Mouse (Mus musculus) midbrain, embryonic 15.5 days (tissue): ENCODE data around the gene Psmg4. TPM values are rescaled to one million over a fixed set of nuclear protein-coding genes. Genes with fewer than 3 reads are reported as not detected.

ENCODE experiments used
- ATAC-seq: fragments of 200-750 bp; cut with Nextera tagmentation; replicated peaks from 2 replicates; pipeline ENCODE4 v1.8.0; 2017; ENCODE audit warnings: moderate TSS enrichment
- H3K27ac ChIP-seq: fragments of 300-500 bp; sonication (generic); 2 replicates; pipeline ENCODE4 v1.5.1; 2015; ENCODE audit warnings: mild to moderate bottlenecking, inconsistent platforms
- H3K27me3 ChIP-seq: fragments of 300-500 bp; sonication (generic); replicated peaks from 2 replicates; pipeline ENCODE4 v1.6.1; 2015; ENCODE audit warnings: inconsistent platforms
- H3K36me3 ChIP-seq: fragments of 300-500 bp; sonication (generic); replicated peaks from 2 replicates; pipeline ENCODE4 v1.6.1; 2015; ENCODE audit warnings: inconsistent platforms
- H3K4me1 ChIP-seq: fragments of 300-500 bp; sonication (generic); 2 replicates; pipeline ENCODE4 v1.6.1; 2015; ENCODE audit warnings: inconsistent platforms
- H3K4me2 ChIP-seq: fragments of 300-500 bp; sonication (generic); 2 replicates; pipeline ENCODE4 v1.6.1; 2015; ENCODE audit warnings: inconsistent platforms, mild to moderate bottlenecking, moderate library complexity
- H3K4me3 ChIP-seq: fragments of 300-500 bp; sonication (generic); 2 replicates; pipeline ENCODE4 v1.5.1; 2015; ENCODE audit warnings: mild to moderate bottlenecking, inconsistent platforms
- H3K9ac ChIP-seq: fragments of 300-500 bp; sonication (generic); 2 replicates; pipeline ENCODE4 v1.6.1; 2015; ENCODE audit warnings: mild to moderate bottlenecking, inconsistent platforms
- H3K9me3 ChIP-seq: fragments of 300-500 bp; sonication (generic); 2 replicates; pipeline ENCODE4 v1.6.1; 2016; ENCODE audit warnings: inconsistent platforms
- WGBS: fragments of 180-500 bp; shearing (Covaris S2); methylation state at CpG from one replicate; pipeline ENCODE4 v1.1.7; 2015; ENCODE audit warnings: mixed read lengths; 5-methylcytosine and 5-hydroxymethylcytosine counted together
- polyA plus RNA-seq: library from polyadenylated mRNA; unstranded; fragments of >200 nt; fragmentation: Nextera tagmentation; extraction: Ambion mirVana; gene quantifications from 2 replicates; pipeline ENCODE4 v1.2.1, GENCODE M21; 2015

The Psmg4 gene
- polyA plus RNA-seq, 1 experiment from 2014 or later, result 69.2 TPM

GRCm38 (mm10) chr13:34150271-34151027, 12.3 kb upstream of the Psmg4 start:
- H3K9ac ChIP-seq, result peak overlapping the region; percentile 46
- 5% methylated on average over 19 of the region's 19 CpGs for WGBS
- H3K27me3 ChIP-seq, result no peaks in the 10 kb centered on the region
- peak; percentile 12; the same call in 1 of the 2 replicates for ATAC-seq
- peak overlapping the region; percentile 55 for H3K4me2 ChIP-seq
- H3K4me3 ChIP-seq, result peak overlapping the region; percentile 38
- H3K9me3 ChIP-seq, result no peaks in the 10 kb centered on the region
- H3K4me1 ChIP-seq, result peaks cover 44% of the 10 kb centered on the region
- peak overlapping the region; percentile 99 for H3K27ac ChIP-seq
- no peaks in the 10 kb centered on the region for H3K36me3 ChIP-seq

- peaks cover 44% of the 10 kb centered on the region for H3K4me1 ChIP-seq
- no peak overlapping the region for H3K9ac ChIP-seq
- ATAC-seq, result no peak
- no peak overlapping the region for H3K4me3 ChIP-seq
- 81% methylated on average over 1 of the region's 1 CpGs for WGBS
- H3K27ac ChIP-seq, result peak overlapping the region; percentile 99; the same call in 1 of the 2 replicates
- H3K36me3 ChIP-seq, result no peaks in the 10 kb centered on the region
- H3K9me3 ChIP-seq, result no peaks in the 10 kb centered on the region
- no peaks in the 10 kb centered on the region for H3K27me3 ChIP-seq
- H3K4me2 ChIP-seq, result no peak overlapping the region
Measured at GRCm38 (mm10) chr13:34151425-34151824, 11.3 kb upstream of the Psmg4 start.

- Histone ChIP-seq H3K4me2 (no peak overlapping the region), H3K27ac (no peak overlapping the region), H3K4me1 (peaks cover 39% of the 10 kb centered on the region), H3K27me3 (no peaks in the 10 kb centered on the region), H3K4me3 (no peak overlapping the region), H3K9ac (no peak overlapping the region), H3K36me3 (no peaks in the 10 kb centered on the region), H3K9me3 (no peaks in the 10 kb centered on the region)
- ATAC-seq, result no peak
- WGBS, result 79% methylated on average over 7 of the region's 7 CpGs
Measured at GRCm38 (mm10) chr13:34152695-34153094, 10.1 kb upstream of the Psmg4 start.

- ATAC-seq, result no peak
- Histone ChIP-seq H3K4me3 (no peak overlapping the region), H3K9ac (no peak overlapping the region), H3K9me3 (no peaks in the 10 kb centered on the region), H3K27ac (peak overlapping the region; percentile 74), H3K4me1 (peaks cover 32% of the 10 kb centered on the region), H3K4me2 (no peak overlapping the region), H3K36me3 (no peaks in the 10 kb centered on the region), H3K27me3 (no peaks in the 10 kb centered on the region)
- WGBS, result 73% methylated on average over 4 of the region's 5 CpGs
Measured at GRCm38 (mm10) chr13:34153254-34154011, 9.3 kb upstream of the Psmg4 start.

- peak; percentile 42; the same call in 1 of the 2 replicates for ATAC-seq
- H3K36me3 ChIP-seq, result no peaks in the 10 kb centered on the region
- peak overlapping the region; percentile 74 for H3K27ac ChIP-seq
- H3K27me3 ChIP-seq, result no peaks in the 10 kb centered on the region
- no peak overlapping the region for H3K9ac ChIP-seq
- H3K4me1 ChIP-seq, result peaks cover 30% of the 10 kb centered on the region
- H3K4me3 ChIP-seq, result peak overlapping the region; percentile 18
- WGBS, result 39% methylated on average over 13 of the region's 13 CpGs
- no peaks in the 10 kb centered on the region for H3K9me3 ChIP-seq
- peak overlapping the region; percentile 39 for H3K4me2 ChIP-seq
Measured at GRCm38 (mm10) chr13:34154217-34154930, 8.4 kb upstream of the Psmg4 start.

GRCm38 (mm10) chr13:34154931-34155272, 7.9 kb upstream of the Psmg4 start:
- peak; percentile 55 for ATAC-seq

GRCm38 (mm10) chr13:34156133-34156839, 6.5 kb upstream of the Psmg4 start:
- Histone ChIP-seq H3K36me3 (no peaks in the 10 kb centered on the region), H3K9ac (no peak overlapping the region), H3K4me1 (peaks cover 12% of the 10 kb centered on the region), H3K9me3 (no peaks in the 10 kb centered on the region), H3K4me2 (no peak overlapping the region), H3K27ac (no peak overlapping the region), H3K27me3 (no peaks in the 10 kb centered on the region), H3K4me3 (no peak overlapping the region)
- ATAC-seq, result no peak
- 62% methylated on average over 8 of the region's 8 CpGs for WGBS

More at GRCm38 (mm10) chr13:34154931-34155272, 7.9 kb upstream of the Psmg4 start:
- peak overlapping the region; percentile 18 for H3K4me3 ChIP-seq
- WGBS, result 24% methylated on average over 3 of the region's 3 CpGs
- no peaks in the 10 kb centered on the region for H3K9me3 ChIP-seq
- H3K9ac ChIP-seq, result no peak overlapping the region
- peak overlapping the region; percentile 39 for H3K4me2 ChIP-seq
- H3K27me3 ChIP-seq, result no peaks in the 10 kb centered on the region
- H3K27ac ChIP-seq, result peak overlapping the region; percentile 74
- H3K4me1 ChIP-seq, result peaks cover 25% of the 10 kb centered on the region
- no peaks in the 10 kb centered on the region for H3K36me3 ChIP-seq

GRCm38 (mm10) chr13:34156840-34157185, 6.0 kb upstream of the Psmg4 start:
- Histone ChIP-seq H3K4me3 (no peak overlapping the region), H3K9me3 (no peaks in the 10 kb centered on the region), H3K36me3 (no peaks in the 10 kb centered on the region), H3K27ac (no peak overlapping the region), H3K4me1 (peaks cover 12% of the 10 kb centered on the region), H3K4me2 (no peak overlapping the region), H3K9ac (no peak overlapping the region), H3K27me3 (no peaks in the 10 kb centered on the region)
- 74% methylated on average over 2 of the region's 2 CpGs for WGBS
- ATAC-seq, result no peak

- Histone ChIP-seq H3K9me3 (no peaks in the 10 kb centered on the region), H3K4me2 (no peak overlapping the region), H3K9ac (no peak overlapping the region), H3K4me3 (no peak overlapping the region), H3K36me3 (no peaks in the 10 kb centered on the region), H3K4me1 (peaks cover 20% of the 10 kb centered on the region), H3K27ac (no peak overlapping the region), H3K27me3 (no peaks in the 10 kb centered on the region)
- no peak for ATAC-seq
- WGBS, result 89% methylated on average over 3 of the region's 3 CpGs
Measured at GRCm38 (mm10) chr13:34157596-34158157, 5.1 kb upstream of the Psmg4 start.

- no peaks in the 10 kb centered on the region for H3K27me3 ChIP-seq
- no peaks in the 10 kb centered on the region for H3K36me3 ChIP-seq
- H3K9me3 ChIP-seq, result no peaks in the 10 kb centered on the region
- no peak overlapping the region for H3K9ac ChIP-seq
- H3K4me1 ChIP-seq, result peaks cover 20% of the 10 kb centered on the region
- H3K27ac ChIP-seq, result no peak overlapping the region
- no peak overlapping the region for H3K4me3 ChIP-seq
- WGBS, result 96% methylated on average over 1 of the region's 1 CpGs
- no peak overlapping the region for H3K4me2 ChIP-seq
- no peak for ATAC-seq
Measured at GRCm38 (mm10) chr13:34159926-34160325, 2.8 kb upstream of the Psmg4 start.

GRCm38 (mm10) chr13:34163304-34163975, 676 bp downstream of the Psmg4 start:
- Histone ChIP-seq H3K27ac (peak overlapping the region; percentile 95), H3K27me3 (no peaks in the 10 kb centered on the region), H3K4me2 (peak overlapping the region; percentile 66), H3K9me3 (no peaks in the 10 kb centered on the region), H3K4me1 (peaks cover 20% of the 10 kb centered on the region), H3K9ac (peak overlapping the region; percentile 72), H3K4me3 (peak overlapping the region; percentile 90), H3K36me3 (peaks cover 7% of the 10 kb centered on the region)
- WGBS, result 34% methylated on average over 12 of the region's 12 CpGs
- peak; percentile 85 for ATAC-seq
